Mouse (Mus musculus) midbrain, postnatal 0 days (tissue): ENCODE data around the gene Ccnb2. TPM values are rescaled to one million over a fixed set of nuclear protein-coding genes. Genes with fewer than 3 reads are reported as not detected.
"Not testable (repeated sequence)": the region's sequence is repeated elsewhere in the genome, so short reads cannot be mapped to it uniquely, and the experiment has no call there.

Experiments used
- ATAC-seq: fragments of 200-750 bp; cut with Nextera tagmentation; 2 replicates; pipeline ENCODE4 v1.8.0; 2017; ENCODE audit warnings: moderate number of reproducible peaks, mild to moderate bottlenecking, moderate TSS enrichment, moderate library complexity; ENCODE audit not compliant: low FRiP score
- DNase-seq: peaks from one replicate; pipeline ENCODE4 v3.0.0-alpha.2; 2015; ENCODE audit warnings: low spot score
- H3K27ac ChIP-seq: fragments of 300-500 bp; sonication (generic); 2 replicates; pipeline ENCODE4 v1.5.1; 2014; ENCODE audit warnings: low read depth, mild to moderate bottlenecking, low read length, mixed read lengths
- H3K27me3 ChIP-seq: fragments of 300-500 bp; sonication (generic); 2 replicates; pipeline ENCODE4 v1.6.1; 2014; ENCODE audit warnings: low read length, control low read depth, mixed read lengths; ENCODE audit not compliant: insufficient read depth
- H3K36me3 ChIP-seq: fragments of 300-500 bp; sonication (generic); 2 replicates; pipeline ENCODE4 v1.6.1; 2014; ENCODE audit warnings: low read length, control low read depth, mixed read lengths; ENCODE audit not compliant: insufficient read depth
- H3K4me1 ChIP-seq: fragments of 300-500 bp; sonication (generic); 2 replicates; pipeline ENCODE4 v1.6.1; 2014; ENCODE audit warnings: mild to moderate bottlenecking, control low read depth, antibody characterized with exemption, low read length, mixed read lengths; ENCODE audit not compliant: insufficient read depth
- H3K4me2 ChIP-seq: fragments of 300-500 bp; sonication (generic); 2 replicates; pipeline ENCODE4 v1.6.1; 2014; ENCODE audit warnings: low read depth, mild to moderate bottlenecking, low read length, mixed read lengths; ENCODE audit not compliant: poor library complexity, severe bottlenecking
- H3K4me3 ChIP-seq: fragments of 300-500 bp; sonication (generic); 2 replicates; pipeline ENCODE4 v1.5.1; 2014; ENCODE audit warnings: low read depth, mild to moderate bottlenecking, low read length, moderate library complexity
- H3K9ac ChIP-seq: fragments of 300-500 bp; sonication (generic); replicated peaks from 2 replicates; pipeline ENCODE4 v1.6.1; 2014; ENCODE audit warnings: mild to moderate bottlenecking, low read length, moderate library complexity, mixed read lengths; ENCODE audit not compliant: poor library complexity, severe bottlenecking
- H3K9me3 ChIP-seq: fragments of 300-500 bp; sonication (generic); 2 replicates; pipeline ENCODE4 v1.6.1; 2016; ENCODE audit warnings: low read length, control low read depth
- CTCF ChIP-seq: IDR thresholded peaks from 2 replicates; pipeline ENCODE4 v1.5.1; 2016; ENCODE audit warnings: antibody characterized with exemption, mild to moderate bottlenecking
- WGBS: fragments of 180-500 bp; shearing (Covaris S2); extraction: QIAGEN DNeasy Blood & Tissue Kit; methylation state at CpG from one replicate; pipeline ENCODE4 v1.1.7; 2014; 5-methylcytosine and 5-hydroxymethylcytosine counted together
- polyA plus RNA-seq: library from polyadenylated mRNA; unstranded; fragments of >200 nt; fragmentation: Nextera tagmentation; extraction: Ambion mirVana; gene quantifications from 2 replicates; pipeline ENCODE4 v1.2.1, GENCODE M21; 2015
- total RNA-seq: library from RNA; depleted of rRNA; stranded (reverse); fragments of >200 nt; gene quantifications from 2 replicates; pipeline ENCODE4 v1.2.3, GENCODE M21; 2014; rRNA removed

The Ccnb2 gene
- total RNA-seq (5.6 and 10.9 TPM in 2 replicates), polyA plus RNA-seq (8.6 and 9.9 TPM in 2 replicates)

- H3K27ac ChIP-seq = no peak within 1 kb of the TSS
- no peaks in the 10 kb centered on the region for H3K4me1 ChIP-seq
- no peaks in the 10 kb centered on the region for H3K27me3 ChIP-seq
- peaks cover 22% of the 10 kb centered on the region for H3K36me3 ChIP-seq
- H3K4me3 ChIP-seq = peak within 1 kb of the TSS; percentile 33
- H3K9ac ChIP-seq = no peak within 1 kb of the TSS
- H3K4me2 ChIP-seq = peak within 1 kb of the TSS; percentile 87
- peak; percentile 94 for ATAC-seq
- DNase-seq = peak; percentile 96
- WGBS = 3% methylated on average over 45 of the region's 45 CpGs
- H3K9me3 ChIP-seq = no peaks in the 10 kb centered on the region
- no peak for TF ChIP-seq CTCF
Observed at GRCm38 (mm10) chr9:70421257-70422056, at the start of gene Ccnb2. TSS of gene Ccnb2 (minus strand) at chr9:70421547.

DNA sequence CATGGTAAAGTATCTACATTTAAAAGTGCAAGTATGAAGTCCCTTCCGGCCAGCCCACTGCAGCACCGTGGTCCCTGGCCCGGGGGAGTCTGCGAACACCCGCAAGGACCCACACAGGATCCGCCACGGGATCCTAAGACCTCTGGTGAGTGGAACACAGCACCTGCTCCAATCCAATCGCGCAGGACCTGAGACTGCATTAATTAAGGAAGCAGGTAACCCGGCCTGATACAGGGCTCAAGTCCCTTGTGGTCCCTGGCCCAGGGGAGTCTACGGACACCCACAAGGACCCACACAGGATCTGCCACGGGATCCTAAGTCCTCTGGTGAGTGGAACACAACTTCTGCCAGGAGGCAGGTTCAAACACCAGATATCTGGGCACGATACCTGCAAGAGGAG is 41.7 kb upstream of the Ccnb2 start:
- not testable (repeated sequence) for H3K4me3 ChIP-seq, DNase-seq, H3K27ac ChIP-seq, H3K27me3 ChIP-seq, H3K9ac ChIP-seq, H3K4me2 ChIP-seq, ATAC-seq, H3K36me3 ChIP-seq, H3K9me3 ChIP-seq, H3K4me1 ChIP-seq
- WGBS = 98% methylated on average over 11 of the region's 13 CpGs

DNA sequence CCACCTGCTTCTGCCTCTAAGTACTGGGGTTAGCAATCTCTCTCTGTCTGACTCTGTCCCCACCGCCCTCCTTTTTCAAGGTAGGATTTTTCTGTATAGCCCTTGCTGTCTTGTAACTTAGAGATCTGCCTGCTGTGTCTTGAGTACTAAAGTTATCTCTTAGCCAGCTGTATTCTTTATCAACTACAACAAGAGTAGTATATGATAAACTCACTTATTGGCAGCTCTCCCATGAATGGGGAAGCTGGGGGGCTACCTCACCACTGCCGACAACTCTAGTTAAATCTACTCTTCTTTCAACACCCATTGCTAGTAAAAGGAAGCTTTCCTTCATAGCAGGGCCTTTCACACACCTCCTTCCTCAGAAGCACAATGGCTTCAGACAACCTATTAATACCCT is 31.0 kb upstream of the Ccnb2 start:
- Histone ChIP-seq H3K4me3 (no peak overlapping the region), H3K9me3 (no peaks in the 10 kb centered on the region), H3K4me1 (no peaks in the 10 kb centered on the region), H3K27me3 (no peaks in the 10 kb centered on the region), H3K9ac (no peak overlapping the region), H3K27ac (no peak overlapping the region), H3K36me3 (peaks cover 24% of the 10 kb centered on the region), H3K4me2 (no peak overlapping the region)
- ATAC-seq (no peak), DNase-seq (no peak)
- 93% methylated on average over 2 of the region's 2 CpGs for WGBS
- no peak for TF ChIP-seq CTCF

- Histone ChIP-seq H3K4me2 (no peak overlapping the region), H3K27ac (no peak overlapping the region), H3K9ac (no peak overlapping the region), H3K4me3 (no peak overlapping the region), H3K4me1 (no peaks in the 10 kb centered on the region), H3K36me3 (peaks cover 17% of the 10 kb centered on the region), H3K27me3 (no peaks in the 10 kb centered on the region), H3K9me3 (no peaks in the 10 kb centered on the region)
- no peak for TF ChIP-seq CTCF
- no peak for ATAC-seq
- no peak for DNase-seq
- 98% methylated on average over 5 of the region's 5 CpGs for WGBS
Observed at GRCm38 (mm10) chr9:70449072-70449471, 27.7 kb upstream of the Ccnb2 start.

GRCm38 (mm10) chr9:70439959-70440358 is 18.6 kb upstream of the Ccnb2 start:
- Histone ChIP-seq H3K4me1 (no peaks in the 10 kb centered on the region), H3K4me3 (no peak overlapping the region), H3K9ac (no peak overlapping the region), H3K9me3 (no peaks in the 10 kb centered on the region), H3K36me3 (peaks cover 21% of the 10 kb centered on the region), H3K27ac (no peak overlapping the region), H3K27me3 (no peaks in the 10 kb centered on the region), H3K4me2 (no peak overlapping the region)
- no peak for DNase-seq
- WGBS = 98% methylated on average over 4 of the region's 4 CpGs
- ATAC-seq = no peak
- no peak for TF ChIP-seq CTCF

DNA sequence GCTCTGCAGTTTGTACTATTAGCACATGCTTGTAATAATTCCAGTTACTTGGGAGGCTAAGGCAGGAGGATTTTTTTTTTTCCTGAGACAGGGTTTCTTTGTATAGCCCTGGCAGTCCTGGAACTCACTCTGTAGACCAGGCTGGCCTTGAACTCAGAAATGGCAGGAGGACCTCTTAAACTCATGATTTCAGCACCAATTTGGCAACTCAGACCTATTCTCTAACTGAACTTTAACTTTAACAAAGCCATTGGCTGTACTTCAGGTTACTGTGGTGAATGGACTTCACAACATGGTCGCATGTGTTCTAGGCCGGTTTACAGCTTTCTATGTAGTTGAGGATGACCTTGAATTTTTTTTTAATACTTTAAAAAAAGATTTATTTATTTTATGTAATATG is 1.3 kb upstream of the Ccnb2 start:
- 95% methylated on average over 2 of the region's 2 CpGs for WGBS

More for the DNA sequence above, 1.3 kb upstream of the Ccnb2 start:
- Histone ChIP-seq H3K27ac (no peak overlapping the region), H3K4me2 (no peak overlapping the region), H3K9me3 (no peaks in the 10 kb centered on the region), H3K27me3 (no peaks in the 10 kb centered on the region), H3K4me3 (no peak overlapping the region), H3K9ac (no peak overlapping the region), H3K36me3 (peaks cover 30% of the 10 kb centered on the region), H3K4me1 (no peaks in the 10 kb centered on the region)
- no peak for TF ChIP-seq CTCF
- DNase-seq (no peak), ATAC-seq (no peak)
